Mouse (Mus musculus) T-helper 17 cell (primary cell): ENCODE data around the gene D330045A20Rik.
"Not testable (repeated sequence)": the region's sequence is repeated elsewhere in the genome, so short reads cannot be mapped to it uniquely, and the experiment has no call there.

Experiments used
- in situ Hi-C, 2 experiments: fragments of 300-600 bp; cut with MboI, MseI; formaldehyde crosslinking; loops; 1 replicate in 1 of 2; 2 replicates in 1 of 2; pipeline ENCODE4 v1.15.1; 2025; ENCODE audit warnings: high pct_unique_total_duplicates in 2 of 2

Gene D330045A20Rik

DNA sequence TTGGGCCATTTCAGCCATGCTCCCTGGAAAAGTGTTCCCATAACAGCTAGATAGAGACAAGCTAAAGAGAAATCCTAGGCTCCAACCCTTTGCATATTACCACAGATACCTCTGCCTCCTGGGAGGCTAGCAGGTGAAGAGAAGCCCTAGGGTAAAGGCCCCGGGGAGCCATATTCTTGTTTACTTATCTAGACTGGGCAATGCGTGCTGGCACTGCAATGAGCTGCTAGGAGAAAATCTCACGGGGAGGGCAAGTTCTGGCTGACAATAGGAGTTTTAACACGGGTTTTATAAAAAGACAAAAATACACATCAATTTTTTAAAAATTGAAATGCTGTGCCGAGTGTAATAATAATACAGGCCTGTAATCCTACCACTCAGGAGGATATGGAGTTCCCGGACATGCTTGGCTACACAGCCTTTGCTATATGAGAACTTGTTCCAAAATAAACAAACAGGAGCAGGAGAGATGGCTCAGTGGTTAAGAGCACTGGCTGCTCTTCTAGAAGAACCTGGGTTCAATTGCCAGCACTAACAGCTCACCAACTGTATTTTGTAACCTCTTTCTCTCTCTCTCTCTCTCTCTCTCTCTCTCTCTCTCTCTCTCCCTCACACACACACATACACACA lies 98.6 kb downstream of the D330045A20Rik start:
- in situ Hi-C loops, result no loop called here

GRCm38 (mm10) chrX:139583616-139584015 lies 103.4 kb downstream of the D330045A20Rik start:
- in situ Hi-C loops, result no loop called here

DNA sequence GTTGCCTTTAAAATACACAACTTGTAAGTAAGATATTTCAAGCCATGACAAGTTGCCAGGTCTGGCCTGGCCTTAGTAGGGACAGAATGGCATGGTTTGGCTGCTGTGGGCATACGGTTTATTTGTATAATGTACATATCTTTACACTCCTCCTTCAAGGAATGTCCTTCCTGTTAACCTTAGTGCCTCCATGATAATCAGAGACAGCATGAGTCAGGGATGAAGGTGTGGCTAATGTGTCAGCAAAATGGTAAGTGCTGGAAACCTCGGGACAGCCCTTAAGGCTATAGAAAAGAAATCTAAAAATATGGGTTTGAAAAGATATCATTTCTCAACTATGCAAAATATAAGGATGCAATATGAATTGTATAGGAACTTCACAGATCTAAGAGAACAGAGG lies 106.5 kb downstream of the D330045A20Rik start:
- in situ Hi-C loops, result not testable (repeated sequence)

- in situ Hi-C loops, result no loop called here
Observed at GRCm38 (mm10) chrX:139596404-139596803, 116.2 kb downstream of the D330045A20Rik start.
